Mouse (Mus musculus): Measurements from ENCODE around the gene Man1a. TPM values are rescaled to one million over a fixed set of nuclear protein-coding genes. Genes with fewer than 3 reads are reported as not detected.

Gene Man1a
- polyA plus RNA-seq, 1 experiment from 2014 or later = 5.0 TPM

- peak overlapping the region; percentile 96 for H3K4me2 ChIP-seq
- no peaks in the 10 kb centered on the region for H3K9me3 ChIP-seq
- peak overlapping the region; percentile 43 for H3K27ac ChIP-seq
- no peaks in the 10 kb centered on the region for H3K36me3 ChIP-seq (replicated peaks)
- H3K4me3 ChIP-seq = peak overlapping the region; percentile 67
- under 1% methylated on average over 66 of the region's 73 CpGs for WGBS
- peaks cover 15% of the 10 kb centered on the region for H3K4me1 ChIP-seq
- H3K27me3 ChIP-seq (replicated peaks) = peaks cover 10% of the 10 kb centered on the region; the same call in 1 of the 2 replicates
- H3K9ac ChIP-seq = peak overlapping the region; percentile 61
- ATAC-seq (replicated peaks) = peak; percentile 78
Measured at GRCm38 (mm10) chr10:54074609-54075421, 1.6 kb downstream of the Man1a start.

- ATAC-seq (replicated peaks) = peak; percentile 2; the same call in 1 of the 2 replicates
- Histone ChIP-seq H3K4me2 (peak overlapping the region; percentile 96), H3K36me3 (replicated peaks) (no peaks in the 10 kb centered on the region), H3K4me1 (peaks cover 15% of the 10 kb centered on the region), H3K4me3 (peak overlapping the region; percentile 67), H3K27me3 (replicated peaks) (peaks cover 10% of the 10 kb centered on the region; the same call in 1 of the 2 replicates), H3K9ac (peak overlapping the region; percentile 61), H3K9me3 (no peaks in the 10 kb centered on the region), H3K27ac (no peak overlapping the region)
- WGBS = 1% methylated on average over 14 of the region's 14 CpGs
Measured at GRCm38 (mm10) chr10:54074247-54074608, 2.2 kb downstream of the Man1a start.

GRCm38 (mm10) chr10:54073641-54074203 lies 2.7 kb downstream of the Man1a start:
- peaks cover 10% of the 10 kb centered on the region; the same call in 1 of the 2 replicates for H3K27me3 ChIP-seq (replicated peaks)
- H3K9me3 ChIP-seq = no peaks in the 10 kb centered on the region
- WGBS = 81% methylated on average over 6 of the region's 6 CpGs
- H3K36me3 ChIP-seq (replicated peaks) = no peaks in the 10 kb centered on the region
- peak overlapping the region; percentile 61 for H3K9ac ChIP-seq
- peak overlapping the region; percentile 67 for H3K4me3 ChIP-seq
- no peak for ATAC-seq (replicated peaks)
- no peak overlapping the region for H3K27ac ChIP-seq
- H3K4me2 ChIP-seq = peak overlapping the region; percentile 96
- peaks cover 15% of the 10 kb centered on the region for H3K4me1 ChIP-seq

GRCm38 (mm10) chr10:54072336-54072735 lies 4.1 kb downstream of the Man1a start:
- no peak for ATAC-seq (replicated peaks)
- Histone ChIP-seq H3K36me3 (replicated peaks) (no peaks in the 10 kb centered on the region), H3K9me3 (no peaks in the 10 kb centered on the region), H3K9ac (no peak overlapping the region), H3K4me2 (peak overlapping the region; percentile 96), H3K27ac (no peak overlapping the region), H3K27me3 (replicated peaks) (peaks cover 10% of the 10 kb centered on the region; the same call in 1 of the 2 replicates), H3K4me3 (peak overlapping the region; percentile 67), H3K4me1 (peaks cover 15% of the 10 kb centered on the region)
- WGBS = 91% methylated on average over 2 of the region's 2 CpGs

GRCm38 (mm10) chr10:54070496-54070895 lies 5.9 kb downstream of the Man1a start:
- H3K9ac ChIP-seq = no peak overlapping the region
- H3K4me3 ChIP-seq = no peak overlapping the region
- H3K9me3 ChIP-seq = no peaks in the 10 kb centered on the region
- no peaks in the 10 kb centered on the region for H3K36me3 ChIP-seq (replicated peaks)
- no peak for ATAC-seq (replicated peaks)
- peaks cover 10% of the 10 kb centered on the region; the same call in 1 of the 2 replicates for H3K27me3 ChIP-seq (replicated peaks)
- peaks cover 9% of the 10 kb centered on the region for H3K4me1 ChIP-seq
- 89% methylated on average over 5 of the region's 5 CpGs for WGBS
- 0 out of 2 replicates have a peak overlapping the region, but pooled peaks have one; percentile 96 for H3K4me2 ChIP-seq
- no peak overlapping the region for H3K27ac ChIP-seq

GRCm38 (mm10) chr10:54069412-54069811 lies 7.0 kb downstream of the Man1a start:
- Histone ChIP-seq H3K9me3 (no peaks in the 10 kb centered on the region), H3K36me3 (replicated peaks) (no peaks in the 10 kb centered on the region), H3K4me3 (no peak overlapping the region), H3K4me1 (peaks cover 9% of the 10 kb centered on the region), H3K27ac (no peak overlapping the region), H3K27me3 (replicated peaks) (peaks cover 10% of the 10 kb centered on the region; the same call in 1 of the 2 replicates), H3K9ac (no peak overlapping the region), H3K4me2 (no peak overlapping the region)
- 90% methylated on average over 5 of the region's 5 CpGs for WGBS
- ATAC-seq (replicated peaks) = no peak

- H3K4me3 ChIP-seq = no peak overlapping the region
- no peak overlapping the region for H3K9ac ChIP-seq
- H3K36me3 ChIP-seq (replicated peaks) = no peaks in the 10 kb centered on the region
- H3K27me3 ChIP-seq (replicated peaks) = no peaks in the 10 kb centered on the region
- H3K4me2 ChIP-seq = no peak overlapping the region
- no peaks in the 10 kb centered on the region for H3K4me1 ChIP-seq
- H3K9me3 ChIP-seq = no peaks in the 10 kb centered on the region
- ATAC-seq (replicated peaks) = no peak
- H3K27ac ChIP-seq = no peak overlapping the region
Measured at GRCm38 (mm10) chr10:54066683-54067082, 9.7 kb downstream of the Man1a start.

GRCm38 (mm10) chr10:54063551-54064260 lies 12.7 kb downstream of the Man1a start:
- ATAC-seq (replicated peaks) = no peak
- 62% methylated on average over 8 of the region's 8 CpGs for WGBS

GRCm38 (mm10) chr10:54062835-54063234 lies 13.6 kb downstream of the Man1a start:
- Histone ChIP-seq H3K4me3 (no peak overlapping the region), H3K36me3 (replicated peaks) (no peaks in the 10 kb centered on the region), H3K4me1 (no peaks in the 10 kb centered on the region), H3K27me3 (replicated peaks) (no peaks in the 10 kb centered on the region), H3K27ac (no peak overlapping the region), H3K4me2 (no peak overlapping the region), H3K9me3 (no peaks in the 10 kb centered on the region), H3K9ac (no peak overlapping the region)
- 88% methylated on average over 11 of the region's 11 CpGs for WGBS
- no peak for ATAC-seq (replicated peaks)

More at GRCm38 (mm10) chr10:54063551-54064260, 12.7 kb downstream of the Man1a start:
- Histone ChIP-seq H3K4me3 (no peak overlapping the region), H3K27ac (no peak overlapping the region), H3K9me3 (no peaks in the 10 kb centered on the region), H3K9ac (no peak overlapping the region), H3K4me2 (no peak overlapping the region), H3K27me3 (replicated peaks) (no peaks in the 10 kb centered on the region), H3K4me1 (no peaks in the 10 kb centered on the region), H3K36me3 (replicated peaks) (no peaks in the 10 kb centered on the region)

GRCm38 (mm10) chr10:54061159-54061558 lies 15.2 kb downstream of the Man1a start:
- ATAC-seq (replicated peaks) = no peak
- Histone ChIP-seq H3K4me3 (no peak overlapping the region), H3K9me3 (no peaks in the 10 kb centered on the region), H3K9ac (no peak overlapping the region), H3K4me2 (no peak overlapping the region), H3K27me3 (replicated peaks) (no peaks in the 10 kb centered on the region), H3K27ac (no peak overlapping the region), H3K36me3 (replicated peaks) (no peaks in the 10 kb centered on the region), H3K4me1 (no peaks in the 10 kb centered on the region)
- 95% methylated on average over 4 of the region's 4 CpGs for WGBS

- no peaks in the 10 kb centered on the region for H3K36me3 ChIP-seq (replicated peaks)
- no peak overlapping the region for H3K27ac ChIP-seq
- 71% methylated on average over 7 of the region's 7 CpGs for WGBS
- H3K9ac ChIP-seq = no peak overlapping the region
- H3K4me3 ChIP-seq = no peak overlapping the region
- no peaks in the 10 kb centered on the region for H3K9me3 ChIP-seq
- no peak for ATAC-seq (replicated peaks)
- H3K4me2 ChIP-seq = no peak overlapping the region
- H3K4me1 ChIP-seq = no peaks in the 10 kb centered on the region
- H3K27me3 ChIP-seq (replicated peaks) = no peaks in the 10 kb centered on the region
Measured at GRCm38 (mm10) chr10:54060587-54060986, 15.8 kb downstream of the Man1a start.

GRCm38 (mm10) chr10:54059679-54060249 lies 16.6 kb downstream of the Man1a start:
- no peaks in the 10 kb centered on the region for H3K36me3 ChIP-seq (replicated peaks)
- no peaks in the 10 kb centered on the region for H3K9me3 ChIP-seq
- no peak overlapping the region for H3K9ac ChIP-seq
- no peak overlapping the region for H3K27ac ChIP-seq
- no peak overlapping the region for H3K4me2 ChIP-seq
- peak; percentile 81 for ATAC-seq (replicated peaks)
- no peaks in the 10 kb centered on the region for H3K27me3 ChIP-seq (replicated peaks)
- no peaks in the 10 kb centered on the region for H3K4me1 ChIP-seq
- 53% methylated on average over 6 of the region's 6 CpGs for WGBS
- no peak overlapping the region for H3K4me3 ChIP-seq

Data from midbrain, embryonic 15.5 days (tissue).